Mouse (Mus musculus) right cerebral cortex, adult 2 months (tissue): ENCODE results near the gene Aspscr1.
"Not testable (repeated sequence)": the region's sequence is repeated elsewhere in the genome, so short reads cannot be mapped to it uniquely, and the experiment has no call there.

Experiments used
- DNase-seq, 2 experiments: peaks; one replicate each; pipeline ENCODE4 v3.0.0; 2021 to 2022; ENCODE audit warnings: low spot score in 2 of 2

Gene Aspscr1

DNA sequence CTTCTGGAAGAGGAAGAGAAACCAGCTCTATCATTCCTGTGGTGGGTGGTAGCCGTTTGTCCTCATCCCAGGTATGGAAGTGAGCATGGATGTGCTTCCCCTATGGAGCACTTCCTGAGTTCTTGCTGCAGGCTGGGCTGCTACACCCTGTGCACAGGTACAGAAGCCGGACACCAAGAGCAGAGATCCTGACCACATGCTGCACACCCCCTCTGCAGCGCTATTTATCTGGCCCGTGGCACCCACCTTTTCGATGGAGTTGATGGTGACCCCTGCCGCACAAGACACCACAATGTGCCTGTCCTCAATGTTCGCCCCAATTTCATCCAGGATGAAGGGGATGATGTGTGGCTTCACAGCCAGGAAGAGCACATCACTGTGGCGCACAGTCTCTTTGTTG, 30.9 kb upstream of the Aspscr1 start:
- no peak for DNase-seq

DNA sequence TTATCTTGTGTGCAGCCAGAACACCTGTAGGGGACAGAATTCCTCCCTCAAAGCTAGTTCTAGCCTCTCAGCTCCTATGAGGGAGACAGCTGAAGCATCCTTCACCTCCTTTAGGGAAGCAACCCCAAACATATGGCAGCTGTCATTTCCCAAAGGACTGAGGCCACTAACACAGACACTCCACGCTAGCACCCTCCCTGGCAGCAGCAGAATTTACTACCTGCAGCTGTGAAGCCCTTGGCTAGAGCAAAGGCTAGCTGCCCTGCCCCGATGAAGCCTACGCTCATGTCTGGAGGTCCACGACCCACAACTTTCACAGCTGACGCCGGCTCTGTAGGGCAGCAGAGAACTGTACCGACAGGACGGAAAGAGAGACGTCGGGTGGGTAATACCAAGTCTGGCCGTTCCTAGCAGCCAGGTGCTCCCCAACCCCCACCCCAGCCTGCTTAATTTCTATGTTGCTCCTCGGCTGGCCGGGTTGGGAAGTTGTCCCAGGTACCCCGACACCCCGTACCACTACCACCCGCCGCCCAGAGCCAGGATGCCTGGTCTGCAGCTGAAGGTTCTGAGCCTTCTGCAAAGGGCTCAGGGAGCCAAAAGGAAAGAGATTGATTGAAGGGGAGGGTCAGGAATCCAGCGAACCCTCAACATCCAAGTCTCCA, 29.7 kb upstream of the Aspscr1 start:
- no peak for DNase-seq

DNA sequence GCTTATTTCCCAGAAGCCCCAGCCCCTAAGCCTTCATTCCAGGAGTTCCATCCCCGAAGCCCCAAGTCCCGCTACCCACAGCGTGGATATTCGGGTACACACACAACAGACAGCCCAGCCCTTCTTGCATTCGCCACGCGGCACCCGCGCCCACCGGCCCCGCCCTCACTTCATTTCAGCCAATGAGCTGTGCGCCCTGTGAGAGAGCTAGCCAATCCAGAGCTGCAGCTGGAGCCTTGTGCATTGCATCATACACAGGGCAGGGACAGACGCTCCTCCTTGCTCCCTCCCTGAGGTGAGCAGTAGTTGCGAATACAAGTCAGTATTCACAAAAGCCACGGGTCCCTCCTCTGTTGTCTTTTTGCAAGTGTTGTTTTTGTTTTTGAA, 29.2 kb upstream of the Aspscr1 start, which contains the start of gene Pycr1:
Gene Pycr1, minus strand, starts transcription at position 169 of the 387 bp plus-strand sequence.
- DNase-seq = peak; percentile 96 to 97

- DNase-seq = no peak
Observed at GRCm38 (mm10) chr11:120647047-120647830, 25.5 kb upstream of the Aspscr1 start.

DNA sequence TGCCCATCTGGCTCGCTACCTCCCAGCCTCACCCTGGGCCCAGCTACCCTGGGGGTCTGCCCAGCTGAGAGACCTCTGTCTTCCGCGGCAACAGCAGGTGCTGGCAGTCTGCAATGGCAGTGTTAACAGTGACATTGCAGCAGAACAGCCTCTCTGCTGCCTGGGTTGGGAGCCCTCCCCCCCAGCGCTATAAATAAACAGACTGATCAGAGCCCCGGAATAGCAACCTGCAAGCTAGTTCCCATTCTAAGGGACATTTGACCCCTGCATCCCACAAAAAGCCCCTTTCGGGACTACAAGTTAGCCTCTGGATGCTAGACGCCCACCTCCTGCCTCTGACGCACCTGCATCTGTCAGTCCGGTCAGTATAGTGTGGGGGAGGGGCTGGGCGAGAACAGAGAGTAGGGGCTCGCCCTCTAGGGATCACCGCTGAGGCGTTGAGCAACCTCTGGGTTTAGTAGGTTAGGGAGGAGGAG, 24.7 kb upstream of the Aspscr1 start, which contains the start of gene Myadml2:
Gene Myadml2, minus strand, starts transcription at position 158 of the 476 bp plus-strand sequence.
- peak; percentile 50 to 57 for DNase-seq

GRCm38 (mm10) chr11:120651872-120652271, 20.9 kb upstream of the Aspscr1 start:
- no peak for DNase-seq

DNA sequence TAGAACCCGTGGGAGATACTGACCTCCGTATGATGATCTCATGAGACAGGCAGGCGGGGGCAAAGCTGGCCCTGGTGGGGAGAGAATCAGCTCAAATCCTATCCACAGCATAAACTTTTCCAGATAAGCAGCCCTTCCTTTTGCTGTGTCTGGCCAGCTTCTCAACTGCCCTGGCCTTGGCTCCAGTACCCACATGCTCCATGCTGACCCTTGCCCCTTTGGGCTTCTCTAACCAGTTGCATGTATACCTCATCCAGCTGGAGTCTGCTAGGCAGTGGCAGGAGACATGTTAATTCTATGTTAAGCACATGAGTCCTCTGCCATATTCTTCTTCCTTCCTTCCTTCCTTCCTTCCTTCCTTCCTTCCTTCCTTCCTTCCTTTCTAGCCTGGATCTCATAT, 18.0 kb upstream of the Aspscr1 start:
- no peak for DNase-seq

GRCm38 (mm10) chr11:120657301-120657700, 15.5 kb upstream of the Aspscr1 start:
- no peak for DNase-seq

DNA sequence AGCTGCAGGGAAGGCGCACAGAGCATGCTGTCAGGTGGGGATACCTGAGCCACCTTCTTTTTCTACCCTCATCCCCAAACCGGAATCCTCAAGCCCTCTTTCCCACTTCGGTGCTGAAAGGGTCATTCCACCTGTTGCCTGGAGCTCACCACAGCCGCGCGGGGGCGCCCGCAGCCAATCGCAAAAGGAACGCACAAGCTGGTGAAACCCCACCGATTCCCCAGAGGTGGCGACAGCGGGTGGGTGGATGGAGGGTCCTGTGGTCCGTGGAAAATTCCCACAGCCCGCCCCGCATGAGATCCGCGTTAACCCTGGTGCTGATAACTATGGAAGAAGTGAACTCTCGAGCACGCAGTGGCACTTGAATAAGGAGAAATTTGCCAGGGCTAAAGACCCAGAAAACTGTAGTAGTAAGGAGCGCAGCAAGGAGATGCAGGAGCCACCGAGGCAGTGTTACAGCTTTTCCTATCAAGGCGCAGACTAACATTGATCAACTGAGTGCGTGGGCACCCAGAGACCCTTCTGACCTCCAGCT, 13.8 kb upstream of the Aspscr1 start:
- DNase-seq = peak; percentile 65 to 72

GRCm38 (mm10) chr11:120659509-120660300, 13.1 kb upstream of the Aspscr1 start:
- no peak for DNase-seq

DNA sequence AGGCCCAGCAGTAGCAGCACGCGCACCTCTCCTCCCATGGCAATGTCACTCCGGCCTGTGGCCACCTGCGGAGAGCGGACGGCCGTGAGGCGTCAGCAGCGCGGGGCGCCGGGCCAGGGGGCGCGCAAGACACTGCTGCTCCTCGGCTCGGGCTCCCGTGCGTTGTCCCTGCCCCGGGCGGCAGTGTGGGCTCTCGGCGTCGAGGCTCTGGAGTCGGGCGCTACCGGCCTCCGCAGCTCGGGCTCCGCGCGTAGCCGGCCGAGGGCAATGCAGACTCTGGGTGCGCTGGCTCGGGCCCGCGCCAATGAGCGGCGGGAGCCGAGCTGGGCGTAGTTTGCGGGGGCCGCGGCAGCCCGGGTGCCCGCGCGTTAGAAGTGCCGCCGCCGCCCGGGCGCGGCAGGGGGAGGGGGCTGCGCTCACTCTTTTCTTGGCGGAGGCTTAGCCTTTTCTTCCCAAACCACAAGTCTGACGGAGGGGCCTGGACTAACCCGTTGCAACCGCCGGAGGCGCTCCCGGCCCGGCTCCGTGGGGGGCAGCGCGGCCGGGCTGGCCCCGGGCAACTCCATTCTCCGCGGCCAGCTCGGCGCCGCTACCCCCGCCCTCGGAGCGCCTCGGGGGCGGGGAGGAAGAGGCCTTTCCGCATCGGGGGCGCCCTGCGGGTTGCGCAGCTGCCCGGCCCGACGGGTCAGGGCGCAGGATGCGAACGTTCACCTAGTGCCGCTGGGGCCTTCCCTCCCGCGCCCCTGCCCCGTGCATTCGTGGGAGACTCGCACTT, 12.3 kb upstream of the Aspscr1 start:
- no peak for DNase-seq

GRCm38 (mm10) chr11:120661076-120661460, 11.7 kb upstream of the Aspscr1 start, which contains the start of gene Notum:
TSS of gene Notum (minus strand) at chr11:120661175.
- no peak for DNase-seq

DNA sequence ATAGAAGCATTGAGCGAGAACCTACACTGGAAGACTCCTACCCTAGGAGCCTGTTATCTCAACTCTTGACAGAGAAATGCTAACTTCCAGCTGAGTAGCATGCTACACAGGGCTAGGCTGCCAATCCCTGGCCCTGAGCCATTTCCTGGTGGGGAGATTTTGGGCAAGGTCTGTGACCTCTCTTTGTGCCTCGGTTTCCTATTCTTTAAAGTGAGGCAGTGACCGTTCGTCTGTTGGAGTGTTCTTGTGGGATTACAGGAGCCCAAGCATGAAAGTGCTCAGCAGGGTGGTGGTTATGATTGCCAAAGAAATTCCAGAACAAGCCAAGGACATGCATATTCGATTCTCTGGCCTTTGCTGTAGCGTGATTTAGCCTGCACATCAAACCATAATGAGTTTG, 10.0 kb upstream of the Aspscr1 start:
- DNase-seq = no peak

GRCm38 (mm10) chr11:120663714-120664113, 9.1 kb upstream of the Aspscr1 start:
- no peak for DNase-seq

DNA sequence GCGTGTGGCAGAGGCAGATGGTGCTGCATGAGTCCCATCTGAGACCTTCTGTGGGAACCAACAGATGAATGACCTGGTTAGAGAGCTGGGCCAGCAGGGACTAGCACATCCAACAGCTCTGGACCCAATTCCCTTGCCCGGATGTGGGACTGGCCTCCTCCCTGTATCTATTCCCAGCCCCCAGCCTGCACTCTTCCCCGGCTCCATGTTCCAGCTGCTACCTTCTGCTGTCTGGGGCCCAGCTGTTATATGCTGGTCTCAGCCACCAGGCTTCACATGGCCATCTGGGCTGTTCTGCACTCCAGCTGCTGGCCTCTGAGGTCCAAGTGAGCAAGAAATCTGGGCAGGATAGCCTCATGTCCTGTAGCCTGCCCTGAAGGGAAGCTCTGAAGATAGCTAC, 7.4 kb upstream of the Aspscr1 start:
- DNase-seq = no peak

GRCm38 (mm10) chr11:120666617-120667016, 6.2 kb upstream of the Aspscr1 start:
- DNase-seq = no peak

DNA sequence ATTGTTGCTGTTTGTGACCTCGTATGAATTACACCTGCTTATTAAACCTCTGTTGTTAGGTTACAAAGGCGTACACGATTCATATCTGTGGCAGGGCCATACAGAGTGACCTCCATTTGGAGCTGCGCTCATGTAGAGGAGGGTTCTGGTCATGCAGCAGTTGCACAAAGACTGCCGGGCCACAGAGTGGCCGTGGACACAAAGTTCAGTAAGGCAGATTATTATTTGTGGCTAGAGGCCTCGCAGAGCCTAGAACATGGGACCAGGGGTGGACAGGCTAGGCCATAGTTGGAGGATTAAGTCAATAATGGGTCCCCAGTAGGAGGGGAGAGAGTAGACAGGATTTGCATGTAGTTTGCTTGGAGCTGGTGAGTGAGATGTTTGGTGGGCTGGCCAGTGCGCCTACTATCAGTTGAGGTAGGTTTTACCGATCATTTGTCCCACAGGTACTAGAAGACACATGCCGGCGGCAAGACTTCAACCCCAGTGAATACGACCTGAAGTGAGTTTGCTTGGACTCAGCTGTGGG, 885 bp downstream of the Aspscr1 start:
- no peak for DNase-seq

GRCm38 (mm10) chr11:120675875-120676274, 3.1 kb downstream of the Aspscr1 start:
- DNase-seq = not testable (repeated sequence)

DNA sequence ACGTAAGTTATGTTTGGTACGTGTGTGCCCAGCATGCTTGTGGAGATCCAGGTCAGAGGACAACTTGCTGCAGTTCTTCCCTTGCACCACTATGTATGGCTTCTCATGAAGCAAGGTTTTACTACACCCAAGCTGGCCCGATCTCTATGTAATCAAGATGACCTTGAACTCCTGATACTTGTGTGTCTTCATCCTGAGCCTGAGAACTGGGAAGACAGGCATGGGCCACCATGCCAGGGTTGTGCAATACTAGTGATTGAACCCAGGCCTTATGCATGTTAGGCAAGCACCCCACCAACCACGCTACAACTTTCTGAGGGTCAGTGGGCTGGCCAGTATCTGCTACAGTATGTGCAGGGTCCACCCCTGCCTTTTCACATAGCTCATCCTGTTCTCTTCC, 4.2 kb downstream of the Aspscr1 start:
- no peak for DNase-seq

GRCm38 (mm10) chr11:120679909-120680308, 7.1 kb downstream of the Aspscr1 start:
- no peak for DNase-seq

DNA sequence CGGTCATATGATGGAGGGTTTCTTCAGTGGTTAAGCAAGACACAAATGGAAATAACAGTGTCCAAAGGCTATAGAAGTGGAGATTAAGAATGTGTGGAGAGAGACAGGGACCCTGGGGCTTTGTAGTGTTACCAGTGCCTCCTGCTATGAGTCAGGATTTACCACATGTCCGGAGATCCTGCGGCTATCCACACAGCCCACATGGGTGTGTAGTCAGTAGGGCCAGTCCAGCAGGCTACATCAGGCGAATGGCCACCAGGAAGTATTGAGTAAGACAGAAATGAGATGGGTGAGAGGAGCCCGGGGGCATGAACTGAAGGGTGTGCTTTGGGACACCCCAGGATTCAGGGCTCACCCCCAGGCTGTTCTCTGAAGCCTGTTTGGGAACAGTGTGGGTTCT, 9.9 kb downstream of the Aspscr1 start:
- no peak for DNase-seq
